Mouse (Mus musculus): Measurements from ENCODE around the gene Knstrn. TPM values are rescaled to one million over a fixed set of nuclear protein-coding genes. Genes with fewer than 3 reads are reported as not detected.

Knstrn gene
- polyA plus RNA-seq, 1 experiment from 2014 or later: 115 TPM

GRCm38 (mm10) chr2:118824396-118824795, 10.6 kb downstream of the Knstrn start:
- H3K4me1 ChIP-seq (replicated peaks): no peaks in the 10 kb centered on the region
- ATAC-seq (ENCODE audit: insufficient number of reproducible peaks, low FRiP score): no peak
- H3K9me3 ChIP-seq (replicated peaks): peaks cover 4% of the 10 kb centered on the region; the same call in 1 of the 2 replicates
- H3K4me2 ChIP-seq: no peak overlapping the region
- no peaks in the 10 kb centered on the region for H3K27me3 ChIP-seq (replicated peaks)
- no peak overlapping the region for H3K4me3 ChIP-seq
- no peak overlapping the region for H3K27ac ChIP-seq (ENCODE audit: poor library complexity, severe bottlenecking)
- H3K36me3 ChIP-seq: peaks cover 79% of the 10 kb centered on the region
- H3K9ac ChIP-seq: no peak overlapping the region
- 93% methylated on average over 4 of the region's 4 CpGs for WGBS

GRCm38 (mm10) chr2:118829096-118829495, 15.3 kb downstream of the Knstrn start:
- ATAC-seq (ENCODE audit: insufficient number of reproducible peaks, low FRiP score): no peak
- Histone ChIP-seq H3K36me3 (peaks cover 92% of the 10 kb centered on the region), H3K4me3 (no peak overlapping the region), H3K4me1 (replicated peaks) (no peaks in the 10 kb centered on the region), H3K9me3 (replicated peaks) (peaks cover 4% of the 10 kb centered on the region; the same call in 1 of the 2 replicates), H3K27me3 (replicated peaks) (no peaks in the 10 kb centered on the region), H3K9ac (no peak overlapping the region), H3K4me2 (no peak overlapping the region), H3K27ac (ENCODE audit: poor library complexity, severe bottlenecking) (no peak overlapping the region)
- WGBS: 95% methylated on average over 5 of the region's 5 CpGs

GRCm38 (mm10) chr2:118834061-118834460, 20.3 kb downstream of the Knstrn start:
- peaks cover 63% of the 10 kb centered on the region for H3K36me3 ChIP-seq
- no peak overlapping the region for H3K4me2 ChIP-seq
- no peak overlapping the region for H3K4me3 ChIP-seq
- ATAC-seq (ENCODE audit: insufficient number of reproducible peaks, low FRiP score): no peak
- no peaks in the 10 kb centered on the region for H3K27me3 ChIP-seq (replicated peaks)
- peaks cover 16% of the 10 kb centered on the region for H3K4me1 ChIP-seq (replicated peaks)
- WGBS: 88% methylated on average over 6 of the region's 6 CpGs
- no peaks in the 10 kb centered on the region for H3K9me3 ChIP-seq (replicated peaks)
- H3K9ac ChIP-seq: no peak overlapping the region
- H3K27ac ChIP-seq (ENCODE audit: poor library complexity, severe bottlenecking): no peak overlapping the region

GRCm38 (mm10) chr2:118835115-118835514, 21.3 kb downstream of the Knstrn start:
- no peak overlapping the region for H3K9ac ChIP-seq
- no peak overlapping the region for H3K4me3 ChIP-seq
- H3K9me3 ChIP-seq (replicated peaks): no peaks in the 10 kb centered on the region
- ATAC-seq (ENCODE audit: insufficient number of reproducible peaks, low FRiP score): no peak
- H3K4me2 ChIP-seq: no peak overlapping the region
- peak overlapping the region; percentile 4; the same call in 1 of the 2 replicates for H3K27ac ChIP-seq (ENCODE audit: poor library complexity, severe bottlenecking)
- WGBS: 59% methylated on average over 6 of the region's 6 CpGs
- H3K4me1 ChIP-seq (replicated peaks): peaks cover 16% of the 10 kb centered on the region
- no peaks in the 10 kb centered on the region for H3K27me3 ChIP-seq (replicated peaks)
- peaks cover 52% of the 10 kb centered on the region for H3K36me3 ChIP-seq

GRCm38 (mm10) chr2:118838330-118838729, 24.5 kb downstream of the Knstrn start:
- Histone ChIP-seq H3K9ac (no peak overlapping the region), H3K9me3 (replicated peaks) (no peaks in the 10 kb centered on the region), H3K4me1 (replicated peaks) (peaks cover 25% of the 10 kb centered on the region), H3K4me3 (no peak overlapping the region), H3K27ac (ENCODE audit: poor library complexity, severe bottlenecking) (no peak overlapping the region), H3K36me3 (peaks cover 22% of the 10 kb centered on the region), H3K4me2 (no peak overlapping the region), H3K27me3 (replicated peaks) (no peaks in the 10 kb centered on the region)
- whole genome bisulfite sequencing: 32% methylated on average over 5 of the region's 5 CpGs
- no peak for ATAC-seq (ENCODE audit: insufficient number of reproducible peaks, low FRiP score)

GRCm38 (mm10) chr2:118841186-118841585, 27.4 kb downstream of the Knstrn start:
- 0 out of 2 replicates have a peak, but pooled peaks have one; percentile 30 for ATAC-seq (ENCODE audit: insufficient number of reproducible peaks, low FRiP score)
- Histone ChIP-seq H3K36me3 (0 out of 2 replicates have a peak, but pooled peaks cover under 1% of the 10 kb centered on the region), H3K9ac (no peak overlapping the region), H3K4me1 (replicated peaks) (peaks cover 24% of the 10 kb centered on the region), H3K9me3 (replicated peaks) (no peaks in the 10 kb centered on the region; the same call in 1 of the 2 replicates), H3K27me3 (replicated peaks) (no peaks in the 10 kb centered on the region), H3K4me2 (no peak overlapping the region), H3K4me3 (no peak overlapping the region), H3K27ac (ENCODE audit: poor library complexity, severe bottlenecking) (no peak overlapping the region)
- 67% methylated on average over 5 of the region's 5 CpGs for WGBS

DNA sequence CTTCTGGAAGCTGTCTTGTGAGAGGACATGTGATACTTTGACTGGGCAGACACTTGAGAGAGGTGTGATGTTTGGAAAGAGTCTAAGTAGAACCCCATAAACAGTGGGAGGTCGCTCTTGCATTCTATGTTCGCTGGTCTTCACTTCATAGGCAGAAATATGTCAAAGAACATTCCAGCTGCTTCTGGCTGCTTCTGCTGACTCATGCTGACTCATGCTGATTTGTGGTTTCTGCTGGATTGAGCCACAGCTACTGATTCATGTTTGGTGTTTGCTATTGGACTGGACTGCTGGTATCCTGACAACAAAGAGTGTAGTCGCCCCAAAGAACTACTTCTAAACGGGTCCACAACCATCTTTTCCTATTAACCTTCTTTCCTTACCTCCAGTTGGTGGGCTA, 28.0 kb downstream of the Knstrn start:
- Histone ChIP-seq H3K27me3 (replicated peaks) (no peaks in the 10 kb centered on the region), H3K4me2 (no peak overlapping the region), H3K36me3 (no peaks in the 10 kb centered on the region), H3K27ac (ENCODE audit: poor library complexity, severe bottlenecking) (no peak overlapping the region), H3K4me3 (no peak overlapping the region), H3K9me3 (replicated peaks) (no peaks in the 10 kb centered on the region; the same call in 1 of the 2 replicates), H3K4me1 (replicated peaks) (peaks cover 25% of the 10 kb centered on the region), H3K9ac (no peak overlapping the region)
- ATAC-seq (ENCODE audit: insufficient number of reproducible peaks, low FRiP score): peak; percentile 83
- 82% methylated on average over 4 of the region's 4 CpGs for WGBS

DNA sequence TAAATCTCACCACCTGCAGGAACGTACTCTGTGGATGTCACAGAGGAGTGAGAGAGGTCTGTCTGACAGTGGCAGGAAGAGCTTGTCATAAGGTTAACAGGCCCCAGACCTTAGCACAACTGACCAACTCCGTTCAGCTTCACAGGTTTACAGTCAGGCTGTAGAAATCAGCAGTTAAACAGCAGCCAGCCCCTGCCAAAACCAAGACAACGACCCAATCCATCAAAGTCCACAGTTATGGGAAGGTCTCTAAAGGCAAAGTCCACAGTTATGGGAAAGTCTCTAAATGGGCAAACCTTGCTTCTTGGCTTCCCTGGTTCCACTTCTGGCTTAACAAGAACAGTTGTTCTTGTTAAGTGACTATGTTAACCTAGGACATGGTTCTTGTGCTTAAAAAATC, 30.6 kb downstream of the Knstrn start:
- Histone ChIP-seq H3K4me3 (no peak overlapping the region), H3K9me3 (replicated peaks) (no peaks in the 10 kb centered on the region; the same call in 1 of the 2 replicates), H3K4me1 (replicated peaks) (peaks cover 13% of the 10 kb centered on the region), H3K36me3 (no peaks in the 10 kb centered on the region), H3K27me3 (replicated peaks) (no peaks in the 10 kb centered on the region), H3K27ac (ENCODE audit: poor library complexity, severe bottlenecking) (no peak overlapping the region), H3K9ac (no peak overlapping the region), H3K4me2 (no peak overlapping the region)
- 83% methylated on average over 3 of the region's 3 CpGs for WGBS
- ATAC-seq (ENCODE audit: insufficient number of reproducible peaks, low FRiP score): no peak

GRCm38 (mm10) chr2:118846246-118846645, 32.4 kb downstream of the Knstrn start:
- H3K4me1 ChIP-seq (replicated peaks): peaks cover 4% of the 10 kb centered on the region; the same call in 1 of the 2 replicates
- H3K9ac ChIP-seq: no peak overlapping the region
- no peaks in the 10 kb centered on the region for H3K36me3 ChIP-seq
- H3K9me3 ChIP-seq (replicated peaks): no peaks in the 10 kb centered on the region; the same call in 1 of the 2 replicates
- no peak overlapping the region for H3K4me3 ChIP-seq
- H3K4me2 ChIP-seq: no peak overlapping the region
- WGBS: 51% methylated on average over 7 of the region's 7 CpGs
- H3K27ac ChIP-seq (ENCODE audit: poor library complexity, severe bottlenecking): no peak overlapping the region
- no peak for ATAC-seq (ENCODE audit: insufficient number of reproducible peaks, low FRiP score)
- H3K27me3 ChIP-seq (replicated peaks): no peaks in the 10 kb centered on the region

GRCm38 (mm10) chr2:118851756-118852155, 38.0 kb downstream of the Knstrn start:
- Histone ChIP-seq H3K9me3 (replicated peaks) (no peaks in the 10 kb centered on the region), H3K27ac (ENCODE audit: poor library complexity, severe bottlenecking) (no peak overlapping the region), H3K4me3 (no peak overlapping the region), H3K27me3 (replicated peaks) (no peaks in the 10 kb centered on the region), H3K9ac (no peak overlapping the region), H3K4me2 (no peak overlapping the region), H3K36me3 (no peaks in the 10 kb centered on the region), H3K4me1 (replicated peaks) (no peaks in the 10 kb centered on the region)
- no peak for ATAC-seq (ENCODE audit: insufficient number of reproducible peaks, low FRiP score)
- 34% methylated on average over 3 of the region's 3 CpGs for WGBS

GRCm38 (mm10) chr2:118861454-118862339, 47.9 kb downstream of the Knstrn start, which contains the start of gene Ivd:
Ivd (plus strand) TSS chr2:118861954.
- under 1% methylated on average over 34 of the region's 34 CpGs for WGBS
- peak; percentile 99 for ATAC-seq (ENCODE audit: insufficient number of reproducible peaks, low FRiP score)
- Histone ChIP-seq H3K4me2 (peak within 1 kb of the TSS; percentile 74), H3K27ac (ENCODE audit: poor library complexity, severe bottlenecking) (peak within 1 kb of the TSS; percentile 54; the same call in 1 of the 2 replicates), H3K9me3 (replicated peaks) (no peaks in the 10 kb centered on the region), H3K27me3 (replicated peaks) (no peaks in the 10 kb centered on the region), H3K4me3 (peak within 1 kb of the TSS; percentile 66), H3K36me3 (peaks cover 9% of the 10 kb centered on the region), H3K9ac (peak within 1 kb of the TSS; percentile 77), H3K4me1 (replicated peaks) (peaks cover 13% of the 10 kb centered on the region)
